Mouse (Mus musculus) intestine, embryonic 15.5 days (tissue): Measurements from ENCODE around the gene Wdr62. TPM values are rescaled to one million over a fixed set of nuclear protein-coding genes. Genes with fewer than 3 reads are reported as not detected.
A peak's percentile ranks its signal among the peaks of the same experiment; 100 is the strongest.

Experiments
- ATAC-seq: fragments of 200-750 bp; cut with Nextera tagmentation; 2 replicates; pipeline ENCODE4 v1.8.0; 2017; ENCODE audit warnings: moderate TSS enrichment, moderate library complexity
- H3K27ac ChIP-seq: fragments of 300-500 bp; sonication (generic); 2 replicates; pipeline ENCODE4 v1.5.1; 2015; ENCODE audit warnings: mild to moderate bottlenecking, inconsistent platforms
- H3K27me3 ChIP-seq: fragments of 300-500 bp; sonication (generic); replicated peaks from 2 replicates; pipeline ENCODE4 v1.6.1; 2015; ENCODE audit warnings: inconsistent platforms
- H3K36me3 ChIP-seq: fragments of 300-500 bp; sonication (generic); 2 replicates; pipeline ENCODE4 v1.6.1; 2015; ENCODE audit warnings: inconsistent platforms
- H3K4me1 ChIP-seq: fragments of 300-500 bp; sonication (generic); replicated peaks from 2 replicates; pipeline ENCODE4 v1.6.1; 2015; ENCODE audit warnings: inconsistent platforms
- H3K4me2 ChIP-seq: fragments of 300-500 bp; sonication (generic); replicated peaks from 2 replicates; pipeline ENCODE4 v1.6.1; 2015; ENCODE audit warnings: mild to moderate bottlenecking, inconsistent platforms
- H3K4me3 ChIP-seq: fragments of 300-500 bp; sonication (generic); replicated peaks from 2 replicates; pipeline ENCODE4 v1.5.1; 2015; ENCODE audit warnings: inconsistent platforms
- H3K9ac ChIP-seq: fragments of 300-500 bp; sonication (generic); 2 replicates; pipeline ENCODE4 v1.6.1; 2015; ENCODE audit warnings: inconsistent platforms
- H3K9me3 ChIP-seq: fragments of 300-500 bp; sonication (generic); 2 replicates; pipeline ENCODE4 v1.6.1; 2016; ENCODE audit warnings: inconsistent platforms
- WGBS: fragments of 180-500 bp; shearing (Covaris S2); methylation state at CpG from one replicate; pipeline ENCODE4 v1.1.7; 2015; 5-methylcytosine and 5-hydroxymethylcytosine counted together
- polyA plus RNA-seq: library from polyadenylated mRNA; unstranded; fragments of >200 nt; fragmentation: Nextera tagmentation; extraction: Ambion mirVana; gene quantifications from 2 replicates; pipeline ENCODE4 v1.2.1, GENCODE M21; 2015

Gene Wdr62
- polyA plus RNA-seq, 1 experiment from 2014 or later: 6.6 TPM

DNA sequence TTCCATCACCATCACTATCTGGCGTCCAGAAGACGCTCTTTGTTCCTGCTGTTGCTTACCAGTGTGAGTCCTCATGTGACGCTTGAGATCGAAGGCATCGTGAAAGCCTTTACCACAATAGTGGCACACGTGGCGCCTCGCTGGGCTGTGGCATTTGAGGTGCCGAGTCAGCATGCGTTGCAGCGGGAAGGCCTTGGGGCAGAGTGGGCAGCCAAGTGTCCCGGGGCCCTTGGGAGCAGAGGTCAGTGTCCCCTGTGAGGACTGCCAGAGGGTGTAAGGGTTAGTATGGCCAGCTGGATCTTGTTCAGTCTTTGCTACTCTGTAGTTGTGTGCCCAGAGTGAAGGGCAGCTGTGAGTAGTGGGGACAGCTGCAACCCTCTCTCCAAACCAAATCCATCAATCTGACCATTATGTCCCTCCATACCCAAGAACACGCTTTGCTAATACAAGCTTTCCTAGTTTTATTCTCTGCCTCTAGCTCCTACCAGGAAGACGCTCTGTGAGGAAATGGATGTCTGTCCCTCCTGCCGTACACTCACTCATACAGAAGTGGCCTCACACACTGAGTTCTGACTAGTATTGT, 45.9 kb downstream of the Wdr62 start:
- 92% methylated on average over 15 of the region's 15 CpGs for WGBS
- Histone ChIP-seq H3K9ac (no peak overlapping the region), H3K4me1 (peaks cover 8% of the 10 kb centered on the region), H3K27ac (no peak overlapping the region), H3K27me3 (no peaks in the 10 kb centered on the region), H3K36me3 (peaks cover 6% of the 10 kb centered on the region), H3K9me3 (no peaks in the 10 kb centered on the region), H3K4me3 (no peak overlapping the region), H3K4me2 (no peak overlapping the region)
- ATAC-seq: no peak

DNA sequence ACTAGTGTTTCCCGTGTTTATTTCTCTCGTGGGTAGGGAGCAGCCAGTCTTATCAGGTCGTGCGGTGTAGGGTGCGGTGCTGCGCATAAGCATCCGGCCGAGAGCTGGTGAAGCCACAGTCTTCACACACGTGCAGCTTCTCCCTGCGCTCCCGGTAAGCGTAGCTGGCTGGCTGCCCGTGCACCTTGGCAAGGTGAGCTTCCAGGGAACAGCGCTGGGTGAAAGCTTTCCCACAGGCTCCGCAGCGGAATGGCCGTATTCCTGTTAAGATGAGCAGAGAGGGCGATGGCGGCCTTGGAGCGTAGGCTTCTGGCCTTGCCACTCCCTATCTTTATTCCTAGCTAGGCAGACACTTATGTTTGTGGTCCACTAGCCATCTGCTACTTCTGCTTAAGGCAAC, 46.8 kb downstream of the Wdr62 start:
- peaks cover 6% of the 10 kb centered on the region for H3K36me3 ChIP-seq
- no peak for ATAC-seq

DNA sequence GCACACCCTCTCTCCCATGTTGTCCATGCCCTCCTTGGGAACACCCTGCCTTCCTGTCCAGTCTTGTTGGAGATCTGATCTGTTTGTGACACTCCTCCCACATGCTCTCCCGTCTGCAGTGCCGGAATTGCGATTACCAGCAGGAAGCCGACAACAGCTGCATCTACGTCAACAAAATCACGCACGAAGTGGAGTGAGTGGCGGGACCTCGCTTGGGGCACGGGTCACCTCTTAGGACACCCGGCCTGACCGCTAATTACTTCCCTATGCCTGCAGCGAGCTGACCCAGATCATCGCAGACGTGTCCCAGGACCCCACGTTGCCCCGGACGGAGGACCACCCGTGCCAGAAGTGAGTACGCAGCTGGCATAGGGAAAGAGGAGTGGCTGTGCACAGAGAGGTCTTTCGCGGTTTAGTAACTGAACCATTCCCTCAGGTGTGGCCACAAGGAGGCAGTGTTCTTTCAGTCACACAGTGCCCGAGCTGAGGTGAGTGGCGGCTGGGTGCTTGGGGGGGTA, 47.5 kb downstream of the Wdr62 start:
- peak; percentile 29 for ATAC-seq
- Histone ChIP-seq H3K9me3 (no peaks in the 10 kb centered on the region), H3K9ac (peak overlapping the region; percentile 70), H3K4me3 (peak overlapping the region; percentile 70), H3K27ac (peak overlapping the region; percentile 66), H3K36me3 (peaks cover 6% of the 10 kb centered on the region), H3K4me1 (peaks cover 8% of the 10 kb centered on the region), H3K4me2 (peak overlapping the region; percentile 84), H3K27me3 (no peaks in the 10 kb centered on the region)
- WGBS: 3% methylated on average over 24 of the region's 24 CpGs

More for the DNA sequence above, 46.8 kb downstream of the Wdr62 start:
- H3K27me3 ChIP-seq: no peaks in the 10 kb centered on the region
- no peak overlapping the region for H3K4me3 ChIP-seq
- H3K9ac ChIP-seq: no peak overlapping the region
- no peaks in the 10 kb centered on the region for H3K9me3 ChIP-seq
- WGBS: 86% methylated on average over 20 of the region's 20 CpGs
- peaks cover 8% of the 10 kb centered on the region for H3K4me1 ChIP-seq
- peak overlapping the region; percentile 84; the same call in 1 of the 2 replicates for H3K4me2 ChIP-seq
- no peak overlapping the region for H3K27ac ChIP-seq

DNA sequence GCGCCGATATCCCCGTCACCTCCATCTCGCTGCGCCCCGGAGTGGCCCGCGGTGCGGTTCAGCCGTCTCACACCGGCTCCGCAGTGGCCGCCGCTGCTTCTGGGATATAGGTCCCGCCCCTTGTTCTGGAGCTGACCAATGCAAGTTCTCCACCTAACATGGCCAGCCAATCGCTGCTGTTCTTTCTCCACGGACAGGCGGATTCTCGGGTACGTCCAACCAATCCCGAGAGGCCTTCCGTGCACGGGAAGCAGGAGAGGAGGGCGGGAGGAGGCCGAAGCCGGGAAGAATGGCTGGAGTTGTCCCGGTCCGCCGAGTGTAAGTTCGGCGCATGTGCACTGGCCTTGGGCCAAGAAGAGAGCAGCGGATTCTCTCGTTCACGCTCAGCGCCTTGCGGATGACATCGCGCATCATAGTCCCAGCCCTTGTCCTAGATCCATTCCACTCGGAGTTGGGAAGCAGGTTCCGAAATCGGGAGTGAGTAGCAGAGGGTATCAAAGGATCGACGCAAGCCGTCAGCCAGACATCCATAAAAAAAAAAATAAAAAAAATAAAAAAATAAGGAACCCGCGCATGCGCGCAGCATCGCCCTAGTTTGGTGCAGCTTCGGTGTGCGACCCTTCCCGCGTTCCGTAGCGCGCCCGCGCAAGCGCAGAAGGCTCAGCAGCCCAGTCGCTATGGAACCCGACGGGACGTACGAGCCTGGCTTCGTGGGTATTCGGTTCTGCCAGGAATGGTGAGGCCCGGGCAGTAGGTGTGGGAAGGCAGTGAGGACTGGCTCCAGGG, 48.4 kb downstream of the Wdr62 start, which contains the start of the genes Polr2i and Tbcb:
Gene Polr2i (plus strand): TSS at position 280 of the 786 bp plus-strand sequence.
Gene Tbcb (minus strand): TSS at position 604 of the 786 bp plus-strand sequence.
- Histone ChIP-seq H3K4me3 (peak within 1 kb of the TSS; percentile 70), H3K27ac (peak within 1 kb of the TSS; percentile 91), H3K36me3 (peaks cover 10% of the 10 kb centered on the region), H3K27me3 (no peaks in the 10 kb centered on the region), H3K9me3 (no peaks in the 10 kb centered on the region), H3K9ac (peak within 1 kb of the TSS; percentile 70), H3K4me2 (peak within 1 kb of the TSS; percentile 84), H3K4me1 (peaks cover 8% of the 10 kb centered on the region)
- peak; percentile 96 for ATAC-seq
- under 1% methylated on average over 67 of the region's 67 CpGs for WGBS

DNA sequence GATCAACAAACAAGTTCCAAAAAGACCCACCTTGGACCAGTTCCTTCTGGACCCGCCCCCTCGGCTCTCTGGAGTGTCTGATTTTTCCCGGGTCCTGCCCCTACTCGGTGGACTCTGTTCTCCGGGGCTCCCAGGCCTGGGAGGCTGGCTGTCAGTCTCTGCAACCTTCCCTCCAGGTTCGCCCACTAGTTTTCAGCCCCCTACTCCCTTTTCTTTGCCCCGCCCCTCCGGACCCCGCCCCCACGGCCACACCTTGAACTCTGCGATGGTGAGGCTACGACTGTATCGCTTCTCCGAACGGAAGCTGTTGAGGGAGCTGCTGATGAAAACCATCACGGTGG, 48.9 kb downstream of the Wdr62 start:
- peak overlapping the region; percentile 84 for H3K4me2 ChIP-seq
- no peaks in the 10 kb centered on the region for H3K9me3 ChIP-seq
- H3K36me3 ChIP-seq: peaks cover 14% of the 10 kb centered on the region
- peak overlapping the region; percentile 36 for H3K27ac ChIP-seq
- under 1% methylated on average over 16 of the region's 16 CpGs for WGBS
- no peaks in the 10 kb centered on the region for H3K27me3 ChIP-seq
- H3K9ac ChIP-seq: peak overlapping the region; percentile 70
- H3K4me1 ChIP-seq: peaks cover 8% of the 10 kb centered on the region
- no peak for ATAC-seq
- peak overlapping the region; percentile 70 for H3K4me3 ChIP-seq

DNA sequence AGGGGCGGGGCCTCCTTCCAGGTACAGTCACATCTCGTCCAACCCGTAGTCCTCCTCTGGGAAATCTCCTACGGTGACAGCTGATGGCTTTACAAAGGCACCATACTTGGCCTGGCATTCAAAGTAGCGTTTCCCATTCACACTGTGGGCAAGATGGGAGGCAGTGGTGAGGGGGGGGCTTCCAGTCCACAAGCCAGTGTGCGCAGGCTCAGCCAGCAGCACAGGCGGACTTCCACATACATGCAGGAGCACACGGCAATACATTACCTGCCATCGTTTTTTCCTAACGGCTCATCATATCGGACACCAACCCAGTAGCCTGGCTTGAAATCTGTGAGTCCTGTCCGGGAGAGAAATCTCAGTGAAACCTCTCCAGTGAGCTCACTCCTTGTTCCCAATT, 56.0 kb downstream of the Wdr62 start:
- Histone ChIP-seq H3K4me2 (no peak overlapping the region), H3K4me1 (peaks cover 4% of the 10 kb centered on the region; the same call in 1 of the 2 replicates), H3K9ac (no peak overlapping the region), H3K27me3 (no peaks in the 10 kb centered on the region), H3K4me3 (no peak overlapping the region), H3K9me3 (no peaks in the 10 kb centered on the region), H3K27ac (no peak overlapping the region), H3K36me3 (peaks cover 21% of the 10 kb centered on the region)
- 94% methylated on average over 12 of the region's 12 CpGs for WGBS
- no peak for ATAC-seq

DNA sequence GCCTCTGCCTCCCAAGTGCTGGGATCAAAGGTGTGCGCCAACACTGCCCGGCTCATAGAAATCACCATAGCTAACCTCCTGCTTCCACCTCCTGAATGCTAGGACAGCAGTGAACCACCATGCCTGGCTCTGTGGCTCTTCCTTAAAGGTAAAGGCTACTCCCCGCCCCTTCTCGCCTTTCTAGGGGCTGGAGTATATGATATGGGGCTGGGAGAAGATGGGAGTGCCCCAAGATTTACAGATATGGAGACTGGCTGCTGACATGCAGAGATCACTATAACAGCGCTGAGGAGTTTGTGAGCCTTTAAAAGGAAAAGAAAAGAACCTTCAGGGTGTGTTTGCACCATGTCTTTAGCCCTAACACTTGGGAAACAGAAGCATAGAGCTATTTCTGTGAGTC, 58.0 kb downstream of the Wdr62 start:
- no peak for ATAC-seq
- Histone ChIP-seq H3K9me3 (no peaks in the 10 kb centered on the region), H3K27ac (no peak overlapping the region), H3K4me2 (no peak overlapping the region), H3K9ac (no peak overlapping the region), H3K27me3 (no peaks in the 10 kb centered on the region), H3K4me3 (no peak overlapping the region), H3K4me1 (peaks cover 4% of the 10 kb centered on the region; the same call in 1 of the 2 replicates), H3K36me3 (peaks cover 20% of the 10 kb centered on the region)
- 89% methylated on average over 5 of the region's 5 CpGs for WGBS

DNA sequence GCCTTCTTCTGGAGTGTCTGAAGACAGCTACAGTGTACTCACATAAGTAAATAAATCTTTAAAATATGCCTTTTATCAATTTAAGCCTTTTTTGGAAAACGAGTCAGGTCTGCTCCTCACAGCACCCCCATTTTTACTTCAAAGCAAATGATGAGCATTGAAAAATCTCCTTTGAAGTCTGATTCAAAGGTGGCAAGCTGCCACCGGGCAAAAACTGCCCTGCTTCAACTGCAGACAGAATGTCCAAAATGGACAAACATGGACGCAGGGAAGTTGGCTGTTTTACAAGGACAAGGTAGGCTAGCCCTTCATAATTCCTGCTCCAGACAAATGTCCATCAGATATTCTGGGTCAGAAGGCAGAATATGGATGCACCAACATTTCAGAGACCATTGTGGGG, 58.8 kb downstream of the Wdr62 start:
- WGBS: 78% methylated on average over 3 of the region's 3 CpGs
- H3K27ac ChIP-seq: no peak overlapping the region
- ATAC-seq: no peak

DNA sequence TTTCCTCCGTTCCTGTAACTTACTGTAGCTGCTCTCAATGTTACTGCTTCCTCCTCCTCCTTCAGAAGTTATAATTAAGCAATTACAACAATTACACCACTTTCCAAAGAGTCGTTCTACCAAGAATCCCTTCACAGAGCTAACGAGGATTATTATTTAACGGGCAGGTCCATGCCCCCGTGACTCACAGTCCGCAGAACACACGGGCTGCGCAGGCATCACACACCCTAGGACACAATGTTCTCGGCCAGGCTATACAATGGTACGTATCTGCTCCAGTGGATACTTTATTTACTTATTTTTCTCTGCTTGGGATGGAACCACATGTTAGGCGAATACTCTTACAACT, 60.2 kb downstream of the Wdr62 start:
- Histone ChIP-seq H3K4me3 (peak overlapping the region; percentile 41), H3K9me3 (no peaks in the 10 kb centered on the region), H3K36me3 (peaks cover 10% of the 10 kb centered on the region; the same call in 1 of the 2 replicates), H3K4me1 (peaks cover 4% of the 10 kb centered on the region; the same call in 1 of the 2 replicates), H3K9ac (peak overlapping the region; percentile 37; the same call in 1 of the 2 replicates), H3K27me3 (no peaks in the 10 kb centered on the region), H3K27ac (no peak overlapping the region), H3K4me2 (peak overlapping the region; percentile 86)
- WGBS: 17% methylated on average over 11 of the region's 11 CpGs
- 0 out of 2 replicates have a peak, but pooled peaks have one; percentile 37 for ATAC-seq

More for the DNA sequence above, 58.8 kb downstream of the Wdr62 start:
- Histone ChIP-seq H3K4me3 (no peak overlapping the region), H3K36me3 (peaks cover 14% of the 10 kb centered on the region), H3K9me3 (no peaks in the 10 kb centered on the region), H3K4me1 (peaks cover 4% of the 10 kb centered on the region; the same call in 1 of the 2 replicates), H3K4me2 (no peak overlapping the region), H3K9ac (no peak overlapping the region), H3K27me3 (no peaks in the 10 kb centered on the region)

DNA sequence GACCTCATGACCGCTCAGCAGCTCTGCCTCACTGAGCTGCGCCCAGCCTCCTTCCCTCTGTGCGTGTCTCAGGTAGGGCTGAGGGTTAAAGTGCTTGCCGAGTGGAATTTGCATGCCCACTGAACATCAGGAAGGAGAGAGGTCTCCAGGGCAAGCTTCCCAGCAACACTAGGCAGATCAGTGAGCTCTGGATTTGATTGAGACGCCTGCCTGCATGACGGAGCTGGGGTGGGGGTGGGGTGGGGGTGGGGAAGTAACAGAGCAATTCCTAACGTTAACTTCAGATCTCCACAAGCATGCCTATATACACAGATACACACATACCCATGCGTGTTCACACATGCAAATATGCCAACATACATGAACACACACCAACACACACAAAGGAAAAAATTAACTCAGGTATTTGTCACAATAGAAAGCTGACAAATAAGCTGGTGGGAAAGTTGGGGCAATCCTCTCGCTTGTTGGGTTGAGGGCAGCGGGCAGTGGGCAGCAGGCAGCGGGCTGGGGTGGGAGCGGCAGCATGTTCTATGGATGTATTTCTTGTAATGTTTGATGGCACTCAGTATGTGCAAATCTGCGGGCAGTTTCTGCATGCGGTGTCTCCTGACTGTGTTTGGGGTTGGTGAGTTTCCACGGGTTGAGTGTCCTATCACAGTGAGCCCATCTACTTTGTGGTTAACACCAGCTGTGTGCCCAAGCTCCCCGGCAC, 60.8 kb downstream of the Wdr62 start:
- no peaks in the 10 kb centered on the region for H3K9me3 ChIP-seq
- ATAC-seq: peak; percentile 63
- 3% methylated on average over 16 of the region's 16 CpGs for WGBS

DNA sequence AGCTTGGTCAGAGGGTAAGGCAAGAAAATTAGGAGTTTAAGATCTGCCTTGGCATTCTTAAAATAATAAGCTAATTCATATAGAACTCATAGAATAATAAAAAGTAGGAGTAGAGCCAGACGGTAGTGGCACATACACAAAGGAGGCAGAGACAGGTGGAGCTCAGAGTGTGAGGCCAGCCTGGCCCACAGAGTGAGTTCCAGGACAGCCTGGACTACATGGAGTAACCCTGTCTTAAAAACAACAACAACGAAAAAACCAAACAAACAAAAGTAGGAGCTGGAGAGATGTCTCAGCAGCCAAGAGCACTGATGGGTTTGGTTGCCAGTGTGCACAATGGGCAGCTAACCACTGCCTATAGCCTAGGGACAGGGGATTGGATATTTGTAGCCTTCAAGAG, 62.9 kb downstream of the Wdr62 start:
- WGBS: 68% methylated on average over 2 of the region's 2 CpGs
- Histone ChIP-seq H3K4me3 (no peak overlapping the region), H3K4me2 (no peak overlapping the region), H3K27ac (no peak overlapping the region), H3K27me3 (no peaks in the 10 kb centered on the region), H3K4me1 (peaks cover 4% of the 10 kb centered on the region; the same call in 1 of the 2 replicates), H3K36me3 (no peaks in the 10 kb centered on the region), H3K9ac (no peak overlapping the region), H3K9me3 (no peaks in the 10 kb centered on the region)
- ATAC-seq: 0 out of 2 replicates have a peak, but pooled peaks have one; percentile 4

More for the DNA sequence above, 60.8 kb downstream of the Wdr62 start:
- H3K4me3 ChIP-seq: peak overlapping the region; percentile 41
- peaks cover 4% of the 10 kb centered on the region; the same call in 1 of the 2 replicates for H3K4me1 ChIP-seq
- H3K27ac ChIP-seq: no peak overlapping the region
- no peaks in the 10 kb centered on the region for H3K27me3 ChIP-seq
- peaks cover 9% of the 10 kb centered on the region; the same call in 1 of the 2 replicates for H3K36me3 ChIP-seq
- H3K4me2 ChIP-seq: peak overlapping the region; percentile 86
- peak overlapping the region; percentile 37 for H3K9ac ChIP-seq

DNA sequence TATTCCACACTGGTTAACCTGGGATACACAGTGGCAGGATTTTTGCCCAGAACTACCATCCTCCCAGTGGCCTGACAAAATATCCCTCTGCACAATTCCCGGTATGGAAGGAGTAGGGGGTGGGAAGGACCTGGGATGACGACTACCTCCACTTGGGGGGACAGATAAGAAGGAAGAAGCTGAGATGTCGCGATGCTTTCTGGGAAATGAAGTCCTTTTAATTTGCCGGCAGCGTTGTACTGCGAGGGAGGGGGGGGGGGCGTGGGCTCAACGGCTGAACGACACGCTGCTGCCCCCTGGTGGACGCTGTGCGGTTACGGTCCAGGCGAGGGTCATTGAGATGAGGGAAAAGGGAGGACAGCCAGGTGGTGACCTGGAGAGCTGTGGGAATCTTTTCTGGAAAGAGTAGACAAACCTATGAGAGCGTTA, 63.5 kb downstream of the Wdr62 start:
- Histone ChIP-seq H3K36me3 (no peaks in the 10 kb centered on the region), H3K9me3 (no peaks in the 10 kb centered on the region), H3K9ac (no peak overlapping the region), H3K27ac (no peak overlapping the region), H3K4me3 (no peak overlapping the region), H3K27me3 (no peaks in the 10 kb centered on the region), H3K4me1 (peaks cover 4% of the 10 kb centered on the region; the same call in 1 of the 2 replicates), H3K4me2 (peak overlapping the region; percentile 48)
- peak; percentile 49 for ATAC-seq
- under 1% methylated on average over 16 of the region's 16 CpGs for WGBS
